Mouse (Mus musculus) myocyte (in vitro differentiated cells): ENCODE measurements around the gene Xpnpep1.

Source experiments
- CEBPB ChIP-seq: IDR thresholded peaks from 2 replicates; pipeline ENCODE4 v1.6.1; 2011; ENCODE audit warnings: mild to moderate bottlenecking, moderate library complexity; ENCODE audit not compliant: poor library complexity, insufficient read depth, severe bottlenecking
- E2F4 ChIP-seq: IDR thresholded peaks from one replicate; pipeline ENCODE4 v1.6.1; 2011; ENCODE audit warnings: mild to moderate bottlenecking, control low read depth, moderate library complexity; ENCODE audit not compliant: insufficient read depth
- MAX ChIP-seq: IDR thresholded peaks from one replicate; pipeline ENCODE4 v1.6.1; 2011; ENCODE audit warnings: low read depth, mild to moderate bottlenecking, control low read depth
- MYOD1 ChIP-seq, 3 experiments: IDR thresholded peaks; one replicate each; pipeline ENCODE4 v1.6.1; 2011; ENCODE audit warnings: control low read depth in 2 of 3, low read depth in 2 of 3, mild to moderate bottlenecking in 2 of 3, moderate library complexity in 1 of 3; ENCODE audit not compliant: insufficient read length in 2 of 3, control insufficient read depth in 1 of 3
- POLR2A ChIP-seq: IDR thresholded peaks from one replicate; pipeline ENCODE4 v1.6.1; 2011; ENCODE audit warnings: low read depth, mild to moderate bottlenecking, control low read depth, moderate library complexity; ENCODE audit not compliant: insufficient read length
- POLR2AphosphoS2 ChIP-seq: IDR thresholded peaks from one replicate; pipeline ENCODE4 v1.6.1; 2011; ENCODE audit warnings: low read depth, control low read depth; ENCODE audit not compliant: insufficient read length
- REST ChIP-seq: IDR thresholded peaks from one replicate; pipeline ENCODE4 v1.6.1; 2011; ENCODE audit warnings: mild to moderate bottlenecking, control low read depth, moderate library complexity; ENCODE audit not compliant: insufficient read depth, insufficient read length
- SRF ChIP-seq: IDR thresholded peaks from one replicate; pipeline ENCODE4 v1.6.1; 2011; ENCODE audit warnings: low read depth; ENCODE audit not compliant: control insufficient read depth, insufficient read length
- TCF12 ChIP-seq: IDR thresholded peaks from one replicate; pipeline ENCODE4 v1.6.1; 2011; ENCODE audit warnings: mild to moderate bottlenecking, control low read depth; ENCODE audit not compliant: poor library complexity, insufficient read depth, severe bottlenecking
- USF1 ChIP-seq: IDR thresholded peaks from one replicate; pipeline ENCODE4 v1.6.1; 2011; ENCODE audit warnings: low read depth, mild to moderate bottlenecking, control low read depth, moderate library complexity

DNA sequence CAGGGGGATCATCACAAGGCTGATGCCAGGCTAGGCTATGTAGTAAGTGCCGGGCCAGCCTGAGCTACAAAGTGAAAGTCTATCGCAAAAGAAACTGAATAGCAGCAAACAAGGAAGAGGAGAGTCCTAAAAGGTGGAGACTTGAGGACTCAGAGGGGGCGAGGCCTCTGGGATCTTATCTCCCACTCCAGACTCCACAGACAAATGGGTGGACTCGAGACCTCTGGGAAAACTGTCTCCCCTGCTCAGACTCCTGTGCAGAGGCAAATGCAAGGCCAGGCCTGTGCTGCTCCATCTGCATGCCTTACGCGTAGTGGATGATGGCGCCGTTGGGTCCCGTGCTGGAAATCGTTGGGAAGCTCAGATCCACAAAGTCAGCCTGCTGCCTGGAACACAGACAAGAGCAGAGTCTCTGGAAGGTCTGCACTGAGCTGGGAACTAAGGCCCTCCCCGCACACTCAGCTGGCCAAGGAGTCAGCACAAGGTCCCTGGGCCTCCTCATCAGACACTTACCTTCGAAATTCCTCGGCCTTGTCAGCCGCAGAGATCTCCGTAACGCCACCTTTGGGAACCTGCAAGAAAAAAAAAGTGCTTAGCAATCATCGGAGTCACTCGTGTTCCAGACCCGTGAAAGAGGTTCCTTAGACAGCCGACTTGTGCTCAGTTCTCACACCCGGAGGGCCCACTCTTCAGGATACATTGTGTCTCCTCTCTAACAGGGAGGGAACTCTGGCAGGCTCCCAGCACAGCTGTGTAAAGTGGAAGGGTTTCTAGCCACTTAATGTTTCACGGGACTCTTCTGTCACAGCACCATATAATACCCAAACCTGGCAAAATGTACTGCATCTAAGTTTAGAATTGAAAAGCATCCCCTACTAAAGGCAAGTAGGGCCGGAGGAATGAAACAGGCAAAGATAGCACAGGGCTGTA is 37.6 kb downstream of the Xpnpep1 start:
- TF ChIP-seq MAX (no peak), MYOD1 (IDR thresholded peaks at IDR 0.05; ENCODE audit: control insufficient read depth in 1 of 3, insufficient read length in 2 of 3, low read depth in 2 of 3) (no peak), POLR2A (no peak), CEBPB (no peak), POLR2AphosphoS2 (no peak), E2F4 (no peak), USF1 (no peak), SRF (no peak), TCF12 (no peak), REST (no peak)
